Mouse (Mus musculus): Measurements from ENCODE around the gene Tsc2. TPM values are rescaled to one million over a fixed set of nuclear protein-coding genes. Genes with fewer than 3 reads are reported as not detected.

The Tsc2 gene
- total and polyA plus RNA-seq, 2 experiments from 2014 or later: 34.4 to 55.4 TPM

- Histone ChIP-seq H3K9ac (replicated peaks; ENCODE audit: low read depth, low read length) (no peak overlapping the region), H3K4me3 (ENCODE audit: low read depth, low read length) (no peak overlapping the region), H3K4me2 (ENCODE audit: low read depth, low read length) (no peak overlapping the region), H3K9me3 (replicated peaks; ENCODE audit: control insufficient read depth, low read length) (no peaks in the 10 kb centered on the region), H3K36me3 (replicated peaks; ENCODE audit: control insufficient read depth, insufficient read depth, low read length) (peaks cover 93% of the 10 kb centered on the region), H3K4me1 (ENCODE audit: control insufficient read depth, insufficient read depth) (no peaks in the 10 kb centered on the region), H3K27me3 (ENCODE audit: control insufficient read depth, insufficient read depth, low read length) (no peaks in the 10 kb centered on the region), H3K27ac (ENCODE audit: low read depth) (no peak overlapping the region)
- ATAC-seq (ENCODE audit: insufficient read depth, low read depth) (no peak), DNase-seq (ENCODE audit: low spot score) (peak; percentile 0)
- WGBS: 78% methylated on average over 5 of the region's 5 CpGs
- TF ChIP-seq EP300 (IDR thresholded peaks at IDR 0.05; ENCODE audit: low read depth): no peak
- TF ChIP-seq CTCF (IDR thresholded peaks at IDR 0.05; ENCODE audit: low read depth): no peak
These were observed 39.2 kb downstream of the Tsc2 start for GRCm38 (mm10) chr17:24593248-24593647.

GRCm38 (mm10) chr17:24591695-24592094 lies 40.7 kb downstream of the Tsc2 start:
- 90% methylated on average over 5 of the region's 5 CpGs for WGBS
- DNase-seq (ENCODE audit: low spot score) (peak; percentile 0), ATAC-seq (ENCODE audit: insufficient read depth, low read depth) (no peak)
- Histone ChIP-seq H3K4me3 (ENCODE audit: low read depth, low read length) (no peak overlapping the region), H3K4me1 (ENCODE audit: control insufficient read depth, insufficient read depth) (no peaks in the 10 kb centered on the region), H3K36me3 (replicated peaks; ENCODE audit: control insufficient read depth, insufficient read depth, low read length) (peaks cover 92% of the 10 kb centered on the region), H3K9me3 (replicated peaks; ENCODE audit: control insufficient read depth, low read length) (no peaks in the 10 kb centered on the region), H3K27me3 (ENCODE audit: control insufficient read depth, insufficient read depth, low read length) (no peaks in the 10 kb centered on the region), H3K9ac (replicated peaks; ENCODE audit: low read depth, low read length) (no peak overlapping the region), H3K27ac (ENCODE audit: low read depth) (no peak overlapping the region), H3K4me2 (ENCODE audit: low read depth, low read length) (no peak overlapping the region)
- no peak for TF ChIP-seq EP300 (IDR thresholded peaks at IDR 0.05; ENCODE audit: low read depth)
- no peak for TF ChIP-seq CTCF (IDR thresholded peaks at IDR 0.05; ENCODE audit: low read depth)

- Histone ChIP-seq H3K9ac (replicated peaks; ENCODE audit: low read depth, low read length) (no peak overlapping the region), H3K4me2 (ENCODE audit: low read depth, low read length) (no peak overlapping the region), H3K4me3 (ENCODE audit: low read depth, low read length) (no peak overlapping the region), H3K9me3 (replicated peaks; ENCODE audit: control insufficient read depth, low read length) (no peaks in the 10 kb centered on the region), H3K4me1 (ENCODE audit: control insufficient read depth, insufficient read depth) (no peaks in the 10 kb centered on the region), H3K36me3 (replicated peaks; ENCODE audit: control insufficient read depth, insufficient read depth, low read length) (peaks cover 92% of the 10 kb centered on the region), H3K27me3 (ENCODE audit: control insufficient read depth, insufficient read depth, low read length) (no peaks in the 10 kb centered on the region), H3K27ac (ENCODE audit: low read depth) (no peak overlapping the region)
- ATAC-seq (ENCODE audit: insufficient read depth, low read depth) (no peak), DNase-seq (ENCODE audit: low spot score) (no peak)
- WGBS: 60% methylated on average over 3 of the region's 3 CpGs
- TF ChIP-seq EP300 (IDR thresholded peaks at IDR 0.05; ENCODE audit: low read depth): no peak
These were observed 41.5 kb downstream of the Tsc2 start for GRCm38 (mm10) chr17:24590943-24591342.

GRCm38 (mm10) chr17:24586532-24586931 lies 45.9 kb downstream of the Tsc2 start:
- no peak overlapping the region for H3K27ac ChIP-seq (ENCODE audit: low read depth)
- peaks cover 64% of the 10 kb centered on the region for H3K36me3 ChIP-seq (replicated peaks; ENCODE audit: control insufficient read depth, insufficient read depth, low read length)
- WGBS: 94% methylated on average over 4 of the region's 4 CpGs
- ATAC-seq (ENCODE audit: insufficient read depth, low read depth) (no peak), DNase-seq (ENCODE audit: low spot score) (no peak)
- no peak overlapping the region for H3K4me2 ChIP-seq (ENCODE audit: low read depth, low read length)
- H3K4me3 ChIP-seq (ENCODE audit: low read depth, low read length): no peak overlapping the region
- TF ChIP-seq EP300 (IDR thresholded peaks at IDR 0.05; ENCODE audit: low read depth): no peak
- TF ChIP-seq CTCF (IDR thresholded peaks at IDR 0.05; ENCODE audit: low read depth): no peak
- no peaks in the 10 kb centered on the region for H3K4me1 ChIP-seq (ENCODE audit: control insufficient read depth, insufficient read depth)
- no peaks in the 10 kb centered on the region for H3K27me3 ChIP-seq (ENCODE audit: control insufficient read depth, insufficient read depth, low read length)
- no peaks in the 10 kb centered on the region for H3K9me3 ChIP-seq (replicated peaks; ENCODE audit: control insufficient read depth, low read length)
- H3K9ac ChIP-seq (replicated peaks; ENCODE audit: low read depth, low read length): no peak overlapping the region

- no peak overlapping the region for H3K4me2 ChIP-seq (ENCODE audit: low read depth, low read length)
- WGBS: 68% methylated on average over 3 of the region's 3 CpGs
- peaks cover 67% of the 10 kb centered on the region for H3K36me3 ChIP-seq (replicated peaks; ENCODE audit: control insufficient read depth, insufficient read depth, low read length)
- no peaks in the 10 kb centered on the region for H3K9me3 ChIP-seq (replicated peaks; ENCODE audit: control insufficient read depth, low read length)
- no peak overlapping the region for H3K4me3 ChIP-seq (ENCODE audit: low read depth, low read length)
- peak overlapping the region; percentile 10; the same call in 1 of the 2 replicates for H3K27ac ChIP-seq (ENCODE audit: low read depth)
- H3K27me3 ChIP-seq (ENCODE audit: control insufficient read depth, insufficient read depth, low read length): no peaks in the 10 kb centered on the region
- H3K4me1 ChIP-seq (ENCODE audit: control insufficient read depth, insufficient read depth): no peaks in the 10 kb centered on the region
- TF ChIP-seq CTCF (IDR thresholded peaks at IDR 0.05; ENCODE audit: low read depth) (no peak), EP300 (IDR thresholded peaks at IDR 0.05; ENCODE audit: low read depth) (no peak)
- no peak overlapping the region for H3K9ac ChIP-seq (replicated peaks; ENCODE audit: low read depth, low read length)
- DNase-seq (ENCODE audit: low spot score): no peak
- ATAC-seq (ENCODE audit: insufficient read depth, low read depth): no peak
These were observed 47.9 kb downstream of the Tsc2 start for GRCm38 (mm10) chr17:24584520-24584919.
